Mouse (Mus musculus) megakaryocyte-erythroid progenitor cell, adult 5-6 weeks (primary cell): Measurements from ENCODE around the gene Gm13103. TPM values are rescaled to one million over a fixed set of nuclear protein-coding genes. Genes with fewer than 3 reads are reported as not detected.
"Not testable (repeated sequence)": the region's sequence is repeated elsewhere in the genome, so short reads cannot be mapped to it uniquely, and the experiment has no call there.

ENCODE experiments used
- ATAC-seq: replicated peaks from 2 replicates; pipeline ENCODE4 v1.8.0; 2016; ENCODE audit warnings: mild to moderate bottlenecking, inconsistent platforms; ENCODE audit not compliant: severe bottlenecking, poor library complexity, low FRiP score, low TSS enrichment
- total RNA-seq, 2 experiments: library from RNA; stranded (forward) in 1 of 2; stranded (reverse) in 1 of 2; fragments of 200-1000, 215-1000 nt in 1 of 2; fragments of >200 nt in 1 of 2; fragmentation: Nextera tagmentation in 1 of 2; gene quantifications; 2 replicates each; pipeline ENCODE4 v1.2.3; 2014 to 2017

Gm13103 gene
- total RNA-seq (2014; fragmentation: Nextera tagmentation) (not detected in 2 replicates), total RNA-seq (2017) (not detected in 2 replicates)

GRCm38 (mm10) chr4:143846197-143846596, at the start of gene Gm13103:
Gm13103 (plus strand) TSS chr4:143846497.
- ATAC-seq: not testable (repeated sequence)

DNA sequence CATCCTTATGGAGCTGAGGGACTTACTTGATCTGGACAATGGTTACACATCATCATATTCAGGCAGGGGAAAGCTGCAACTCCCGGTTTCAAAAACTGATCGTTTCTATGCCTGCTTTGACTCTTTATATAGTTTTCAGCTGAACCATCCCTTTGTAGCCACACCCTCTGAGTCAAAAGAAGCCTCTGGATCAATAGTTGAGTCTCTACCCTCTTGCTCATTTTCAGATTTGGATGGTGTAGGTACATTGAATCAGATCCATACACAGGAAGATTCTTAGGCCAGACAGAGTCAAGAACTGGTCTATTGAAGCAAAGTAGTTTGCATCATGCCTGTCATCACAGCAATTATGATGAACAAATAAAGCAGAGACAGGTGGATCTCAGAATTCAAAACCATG, 30.3 kb upstream of the Gm13103 start, which contains the start of gene Gm13084:
Gm13084 (minus strand) TSS at position 101 of the 400 bp plus-strand sequence.
- no peak for ATAC-seq

DNA sequence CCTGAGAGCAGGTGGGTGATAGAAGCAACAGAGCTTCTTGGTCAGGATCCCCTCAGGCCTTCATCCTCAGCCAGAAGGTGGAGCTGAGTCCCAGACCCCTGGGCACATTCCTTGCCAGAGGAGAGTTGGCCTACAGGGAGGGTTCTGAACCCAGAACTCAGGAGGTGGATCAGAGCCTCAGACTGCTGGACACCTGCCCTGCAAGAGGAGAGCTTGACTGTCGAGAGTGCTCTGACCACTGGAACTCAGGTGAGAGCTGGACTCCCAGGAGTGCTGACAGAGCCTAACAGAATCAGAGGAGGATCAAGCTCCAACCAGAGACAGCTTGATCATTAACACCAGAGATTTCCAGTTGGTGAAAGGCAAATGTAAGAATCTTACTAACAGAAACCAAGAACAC, 36.1 kb downstream of the Gm13103 start:
- ATAC-seq: not testable (repeated sequence)

GRCm38 (mm10) chr4:143894406-143894805, 48.1 kb downstream of the Gm13103 start:
- not testable (repeated sequence) for ATAC-seq

DNA sequence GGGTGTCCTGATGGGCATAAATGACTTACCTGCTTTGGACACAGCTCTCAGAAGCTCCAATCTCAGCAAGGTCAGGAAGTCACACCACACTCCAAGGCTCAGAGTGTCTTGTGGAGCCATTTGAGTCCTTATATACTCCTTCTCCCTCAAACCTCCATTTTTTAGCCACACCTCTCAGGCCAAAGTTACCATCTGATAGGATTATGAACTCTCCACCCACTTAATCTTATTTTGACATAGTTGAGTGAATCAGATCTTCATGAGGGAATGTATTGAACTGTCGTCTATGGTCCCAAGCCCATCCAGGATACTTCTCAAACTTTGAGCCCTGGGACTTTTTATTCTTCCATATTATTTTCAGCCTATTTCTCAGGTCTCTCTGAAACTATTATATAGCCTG, 54.0 kb downstream of the Gm13103 start, which contains the start of gene Pramef6:
Pramef6 (minus strand) TSS at position 101 of the 400 bp plus-strand sequence.
- not testable (repeated sequence) for ATAC-seq

Other genes with a start within 250 kb of the Gm13103 start
- not detected in 2 replicates for gene Gm13083, start 231.5 kb upstream of the Gm13103 start, total RNA-seq (2014; fragmentation: Nextera tagmentation)
- gene Gm13083, start 231.5 kb upstream of the Gm13103 start, total RNA-seq (2017): not detected in 2 replicates
- not detected in 2 replicates for gene Gm13088, start 189.3 kb upstream of the Gm13103 start, total RNA-seq (2014; fragmentation: Nextera tagmentation)
- gene Gm13088, start 189.3 kb upstream of the Gm13103 start, total RNA-seq (2017): not detected in 2 replicates
- gene Gm13089, start 143.8 kb upstream of the Gm13103 start, total RNA-seq (2014; fragmentation: Nextera tagmentation): not detected in 2 replicates
- gene Gm13089, start 143.8 kb upstream of the Gm13103 start, total RNA-seq (2017): not detected in 2 replicates
- not detected in 2 replicates for gene Gm13078, start 127.0 kb upstream of the Gm13103 start, total RNA-seq (2014; fragmentation: Nextera tagmentation)
- not detected in 2 replicates for gene Gm13078, start 127.0 kb upstream of the Gm13103 start, total RNA-seq (2017)
- gene Gm13023, start 57.1 kb upstream of the Gm13103 start, total RNA-seq (2014; fragmentation: Nextera tagmentation): not detected in 2 replicates
- gene Gm13023, start 57.1 kb upstream of the Gm13103 start, total RNA-seq (2017): not detected in 2 replicates
- gene Gm13084, start 30.4 kb upstream of the Gm13103 start, total RNA-seq (2014; fragmentation: Nextera tagmentation): not detected in 2 replicates
- not detected in 2 replicates for gene Gm13084, start 30.4 kb upstream of the Gm13103 start, total RNA-seq (2017)
- not detected in 2 replicates for gene Pramef6, start 53.9 kb downstream of the Gm13103 start, total RNA-seq (2014; fragmentation: Nextera tagmentation)
- not detected in 2 replicates for gene Pramef6, start 53.9 kb downstream of the Gm13103 start, total RNA-seq (2017)
- not detected in 2 replicates for gene Pramef25, start 104.5 kb downstream of the Gm13103 start, total RNA-seq (2014; fragmentation: Nextera tagmentation)
- not detected in 2 replicates for gene Pramef25, start 104.5 kb downstream of the Gm13103 start, total RNA-seq (2017)
- not detected in 2 replicates for gene Gm13101, start 120.5 kb downstream of the Gm13103 start, total RNA-seq (2014; fragmentation: Nextera tagmentation)
- gene Gm13101, start 120.5 kb downstream of the Gm13103 start, total RNA-seq (2017): not detected in 2 replicates
- not detected in 2 replicates for gene Pramef17, start 147.9 kb downstream of the Gm13103 start, total RNA-seq (2014; fragmentation: Nextera tagmentation)
- gene Pramef17, start 147.9 kb downstream of the Gm13103 start, total RNA-seq (2017): not detected in 2 replicates
- not detected in 2 replicates for gene Pramel4, start 212.6 kb downstream of the Gm13103 start, total RNA-seq (2014; fragmentation: Nextera tagmentation)
- not detected in 2 replicates for gene Pramel4, start 212.6 kb downstream of the Gm13103 start, total RNA-seq (2017)